Mouse (Mus musculus): ENCODE measurements around the gene Mycs.

GRCm38 (mm10) chrX:5468022-5468421 is 1.0 kb downstream of the Mycs start:
- TF ChIP-seq USF1 (IDR thresholded peaks at IDR 0.05; ENCODE audit: low read depth), result no peak
- TF ChIP-seq MAX (IDR thresholded peaks at IDR 0.05; ENCODE audit: low read depth), result no peak
